Mouse (Mus musculus): Measurements from ENCODE around the gene Ctc1. TPM values are rescaled to one million over a fixed set of nuclear protein-coding genes. Genes with fewer than 3 reads are reported as not detected.

Ctc1 gene
- polyA plus RNA-seq, 1 experiment from 2014 or later, result 55.8 TPM

DNA sequence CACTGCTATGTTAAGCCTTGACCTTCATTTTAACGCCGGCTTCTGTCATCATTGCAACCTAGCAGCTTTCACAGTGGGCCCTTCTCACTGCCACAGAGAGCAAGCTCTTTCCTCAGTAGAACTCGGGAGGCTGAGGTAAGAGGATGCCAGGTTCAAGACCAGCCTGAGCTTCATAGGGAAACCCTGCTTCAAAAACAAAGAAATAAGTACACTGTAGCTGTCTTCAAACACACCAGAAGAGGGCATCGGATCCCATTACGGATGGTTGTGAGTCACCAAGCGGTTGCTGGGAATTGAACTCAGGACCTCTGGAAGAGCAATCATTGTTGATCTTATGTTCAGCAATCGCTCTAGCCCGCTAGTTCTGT lies 65.1 kb downstream of the Ctc1 start:
- no peaks in the 10 kb centered on the region for H3K36me3 ChIP-seq (ENCODE audit: control insufficient read depth, insufficient read depth, low read length)
- ATAC-seq (ENCODE audit: low FRiP score, low TSS enrichment) (no peak), DNase-seq (no peak)
- H3K4me3 ChIP-seq (replicated peaks; ENCODE audit: low read depth, low read length), result no peak overlapping the region
- H3K4me1 ChIP-seq (ENCODE audit: control insufficient read depth, insufficient read depth, low read length), result no peaks in the 10 kb centered on the region
- no peak overlapping the region for H3K9ac ChIP-seq (replicated peaks; ENCODE audit: low read length)
- no peaks in the 10 kb centered on the region for H3K9me3 ChIP-seq (ENCODE audit: control insufficient read depth, low read length)
- H3K27ac ChIP-seq (replicated peaks; ENCODE audit: low read depth, low read length), result no peak overlapping the region
- 84% methylated on average over 8 of the region's 8 CpGs for WGBS
- H3K27me3 ChIP-seq (ENCODE audit: control insufficient read depth, insufficient read depth, low read length), result no peaks in the 10 kb centered on the region
- H3K4me2 ChIP-seq (ENCODE audit: low read length), result no peak overlapping the region

DNA sequence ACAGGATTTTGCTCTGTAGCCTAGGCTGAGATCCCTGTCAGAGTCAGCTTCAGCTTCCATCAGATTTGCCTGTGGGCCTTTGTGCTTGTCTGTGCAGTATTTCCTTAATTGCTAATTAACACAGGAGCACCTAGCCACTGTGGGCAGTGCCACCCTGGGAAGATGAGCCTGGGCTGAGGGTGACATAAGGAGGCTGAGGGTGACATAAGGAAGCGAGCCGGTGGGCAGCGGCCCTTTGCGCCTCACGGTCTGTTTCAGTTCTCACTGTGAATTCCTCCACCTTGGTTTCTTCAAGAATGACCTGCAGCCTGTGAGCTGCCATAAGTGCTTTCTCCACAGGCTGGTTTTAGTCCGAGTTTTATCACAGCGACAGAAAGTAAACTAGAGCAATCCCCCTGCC lies 65.9 kb downstream of the Ctc1 start:
- WGBS, result 88% methylated on average over 7 of the region's 7 CpGs
- no peaks in the 10 kb centered on the region for H3K27me3 ChIP-seq (ENCODE audit: control insufficient read depth, insufficient read depth, low read length)
- H3K4me3 ChIP-seq (replicated peaks; ENCODE audit: low read depth, low read length), result no peak overlapping the region
- no peaks in the 10 kb centered on the region for H3K4me1 ChIP-seq (ENCODE audit: control insufficient read depth, insufficient read depth, low read length)
- no peaks in the 10 kb centered on the region for H3K9me3 ChIP-seq (ENCODE audit: control insufficient read depth, low read length)
- no peak overlapping the region for H3K9ac ChIP-seq (replicated peaks; ENCODE audit: low read length)
- H3K36me3 ChIP-seq (ENCODE audit: control insufficient read depth, insufficient read depth, low read length), result no peaks in the 10 kb centered on the region
- no peak for ATAC-seq (ENCODE audit: low FRiP score, low TSS enrichment)
- DNase-seq, result no peak
- H3K27ac ChIP-seq (replicated peaks; ENCODE audit: low read depth, low read length), result no peak overlapping the region
- H3K4me2 ChIP-seq (ENCODE audit: low read length), result no peak overlapping the region

DNA sequence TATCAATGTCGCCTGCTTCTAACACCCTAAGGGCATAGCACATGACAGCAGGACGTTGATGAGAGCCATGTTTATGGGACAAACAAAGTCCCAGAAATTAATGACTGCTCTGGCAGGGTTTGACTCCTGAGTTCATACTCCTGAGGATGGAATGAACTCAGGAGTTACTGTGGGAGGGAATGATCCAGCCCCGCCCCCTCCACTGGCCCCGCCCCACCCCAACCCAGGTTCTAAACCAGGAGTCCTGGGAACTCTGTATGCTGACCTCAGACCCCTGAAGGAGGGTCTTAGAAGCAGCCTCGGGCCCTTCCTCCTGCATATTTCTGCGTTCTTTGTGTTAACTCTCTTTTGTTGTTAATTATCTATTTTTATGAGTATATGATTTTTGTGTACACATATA lies 69.9 kb downstream of the Ctc1 start:
- no peak overlapping the region for H3K9ac ChIP-seq (replicated peaks; ENCODE audit: low read length)
- DNase-seq (no peak), ATAC-seq (ENCODE audit: low FRiP score, low TSS enrichment) (no peak)
- no peak overlapping the region for H3K4me3 ChIP-seq (replicated peaks; ENCODE audit: low read depth, low read length)
- no peaks in the 10 kb centered on the region for H3K9me3 ChIP-seq (ENCODE audit: control insufficient read depth, low read length)
- peaks cover 15% of the 10 kb centered on the region for H3K4me1 ChIP-seq (ENCODE audit: control insufficient read depth, insufficient read depth, low read length)
- H3K36me3 ChIP-seq (ENCODE audit: control insufficient read depth, insufficient read depth, low read length), result peaks cover 12% of the 10 kb centered on the region
- no peaks in the 10 kb centered on the region for H3K27me3 ChIP-seq (ENCODE audit: control insufficient read depth, insufficient read depth, low read length)
- no peak overlapping the region for H3K4me2 ChIP-seq (ENCODE audit: low read length)
- WGBS, result 67% methylated on average over 6 of the region's 6 CpGs
- H3K27ac ChIP-seq (replicated peaks; ENCODE audit: low read depth, low read length), result no peak overlapping the region

Small RNA genes within 50 kb of the gene (microRNA-seq; reads per million reads assigned to microRNA genes)
- gene Mir3062, result 9.7 reads per million, percentile 34 among the genes with 10 or more reads in this experiment

Other genes with a start within 250 kb of the Ctc1 start
- gene Ndel1, start 144.1 kb upstream of the Ctc1 start, polyA plus RNA-seq (2014; fragmentation: Nextera tagmentation; extraction: Ambion mirVana), result 67.4 and 86.3 TPM in 2 replicates
- gene Rnf222, start 127.4 kb upstream of the Ctc1 start, polyA plus RNA-seq (2014; fragmentation: Nextera tagmentation; extraction: Ambion mirVana), result not detected in 2 replicates
- gene Rpl26, start 114.3 kb upstream of the Ctc1 start, polyA plus RNA-seq (2014; fragmentation: Nextera tagmentation; extraction: Ambion mirVana), result 670 and 732 TPM in 2 replicates
- 0.53 and 1.1 TPM in 2 replicates for gene Odf4, start 88.8 kb upstream of the Ctc1 start, polyA plus RNA-seq (2014; fragmentation: Nextera tagmentation; extraction: Ambion mirVana)
- 19.3 and 19.5 TPM in 2 replicates for gene Arhgef15, start 58.4 kb upstream of the Ctc1 start, polyA plus RNA-seq (2014; fragmentation: Nextera tagmentation; extraction: Ambion mirVana)
- 1.1 and 1.9 TPM in 2 replicates for gene Slc25a35, start 47.8 kb upstream of the Ctc1 start, polyA plus RNA-seq (2014; fragmentation: Nextera tagmentation; extraction: Ambion mirVana)
- 22.1 and 22.4 TPM in 2 replicates for gene Rangrf, start 40.7 kb upstream of the Ctc1 start, polyA plus RNA-seq (2014; fragmentation: Nextera tagmentation; extraction: Ambion mirVana)
- 12.6 and 16.5 TPM in 2 replicates for gene Pfas, start 7.5 kb upstream of the Ctc1 start, polyA plus RNA-seq (2014; fragmentation: Nextera tagmentation; extraction: Ambion mirVana)
- 14.6 and 29.6 TPM in 2 replicates for gene Aurkb, start 29.7 kb downstream of the Ctc1 start, polyA plus RNA-seq (2014; fragmentation: Nextera tagmentation; extraction: Ambion mirVana)
- gene Borcs6, start 43.8 kb downstream of the Ctc1 start, polyA plus RNA-seq (2014; fragmentation: Nextera tagmentation; extraction: Ambion mirVana), result 17.3 and 20.1 TPM in 2 replicates
- 28.0 and 36.5 TPM in 2 replicates for gene Tmem107, start 54.9 kb downstream of the Ctc1 start, polyA plus RNA-seq (2014; fragmentation: Nextera tagmentation; extraction: Ambion mirVana)
- gene Vamp2, start 72.6 kb downstream of the Ctc1 start, polyA plus RNA-seq (2014; fragmentation: Nextera tagmentation; extraction: Ambion mirVana), result 258 and 260 TPM in 2 replicates
- gene Per1, start 79.3 kb downstream of the Ctc1 start, polyA plus RNA-seq (2014; fragmentation: Nextera tagmentation; extraction: Ambion mirVana), result 9.3 and 13.1 TPM in 2 replicates
- gene Hes7, start 104.5 kb downstream of the Ctc1 start, polyA plus RNA-seq (2014; fragmentation: Nextera tagmentation; extraction: Ambion mirVana), result 0.26 and 0.78 TPM in 2 replicates
- 0.22 and 0.23 TPM in 2 replicates for gene 9130213A22Rik, start 106.7 kb downstream of the Ctc1 start, polyA plus RNA-seq (2014; fragmentation: Nextera tagmentation; extraction: Ambion mirVana)
- 2.8 and 3.2 TPM in 2 replicates for gene Aloxe3, start 110.0 kb downstream of the Ctc1 start, polyA plus RNA-seq (2014; fragmentation: Nextera tagmentation; extraction: Ambion mirVana)
- 0.08 and 0.22 TPM in 2 replicates for gene Alox12b, start 141.1 kb downstream of the Ctc1 start, polyA plus RNA-seq (2014; fragmentation: Nextera tagmentation; extraction: Ambion mirVana)
- gene Alox8, start 181.9 kb downstream of the Ctc1 start, polyA plus RNA-seq (2014; fragmentation: Nextera tagmentation; extraction: Ambion mirVana), result 0.17 and 0.26 TPM in 2 replicates
- gene Gucy2e, start 221.1 kb downstream of the Ctc1 start, polyA plus RNA-seq (2014; fragmentation: Nextera tagmentation; extraction: Ambion mirVana), result 0.37 and 0.49 TPM in 2 replicates

Measured in midbrain, embryonic 14.5 days (tissue).